Mouse (Mus musculus): ENCODE data around the gene Zbtb18. TPM values are rescaled to one million over a fixed set of nuclear protein-coding genes. Genes with fewer than 3 reads are reported as not detected.
"Not testable (repeated sequence)": the region's sequence is repeated elsewhere in the genome, so short reads cannot be mapped to it uniquely, and the experiment has no call there.

Zbtb18 gene
- polyA plus RNA-seq, 1 experiment from 2014 or later: 14.2 TPM

DNA sequence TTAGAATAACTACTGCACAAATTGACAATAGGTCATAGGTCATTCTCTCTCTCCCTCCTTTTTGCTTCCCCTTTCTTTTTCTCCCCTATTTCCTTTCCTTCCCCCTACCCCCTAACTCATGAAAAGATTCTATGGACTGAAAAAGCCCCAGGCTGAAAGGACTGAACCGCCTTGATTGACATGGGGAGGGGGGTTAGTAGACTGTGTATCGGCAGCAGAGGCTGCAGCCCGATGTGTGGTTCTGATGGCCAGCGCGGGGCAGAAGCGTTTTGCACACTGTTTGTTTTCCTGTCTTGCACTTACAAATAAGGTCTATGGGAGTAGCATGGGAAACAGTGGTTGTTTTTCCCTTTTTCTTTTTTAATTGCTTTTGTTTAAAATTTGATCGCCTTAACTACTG, 7.7 kb downstream of the Zbtb18 start:
- peak overlapping the region; percentile 18 for H3K4me3 ChIP-seq
- peaks cover 11% of the 10 kb centered on the region for H3K36me3 ChIP-seq
- not testable (repeated sequence) for H3K27me3 ChIP-seq; H3K27ac ChIP-seq; H3K9me3 ChIP-seq; ATAC-seq (ENCODE audit: low FRiP score); H3K9ac ChIP-seq
- WGBS: 15% methylated on average over 7 of the region's 7 CpGs
- H3K4me2 ChIP-seq: peak overlapping the region; percentile 35
- H3K4me1 ChIP-seq (replicated peaks): peaks cover 48% of the 10 kb centered on the region

DNA sequence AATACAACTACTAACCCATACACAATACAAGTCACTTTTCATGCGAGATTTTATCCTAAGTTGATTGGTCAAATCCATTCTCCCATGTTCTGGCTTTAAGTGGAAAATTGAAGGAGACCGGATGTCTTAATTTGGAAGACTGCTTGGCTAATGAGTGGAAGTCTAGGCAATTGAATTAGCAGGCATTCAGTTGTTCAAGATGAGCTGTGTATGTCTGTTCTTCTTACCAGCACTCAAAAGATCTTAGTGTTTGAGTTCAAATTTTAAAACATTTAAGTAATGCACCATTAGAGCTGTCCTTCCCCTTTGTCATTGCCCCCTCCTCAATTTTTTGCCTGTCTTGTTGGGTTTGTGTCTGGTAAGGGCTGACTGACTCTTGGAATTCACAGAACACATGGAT, 8.9 kb downstream of the Zbtb18 start:
- Histone ChIP-seq H3K27me3 (no peaks in the 10 kb centered on the region), H3K9me3 (no peaks in the 10 kb centered on the region), H3K9ac (no peak overlapping the region), H3K4me1 (replicated peaks) (peaks cover 41% of the 10 kb centered on the region), H3K4me3 (no peak overlapping the region), H3K27ac (no peak overlapping the region), H3K36me3 (peaks cover 11% of the 10 kb centered on the region), H3K4me2 (no peak overlapping the region)
- 65% methylated on average over 2 of the region's 2 CpGs for WGBS
- no peak for ATAC-seq (ENCODE audit: low FRiP score)

DNA sequence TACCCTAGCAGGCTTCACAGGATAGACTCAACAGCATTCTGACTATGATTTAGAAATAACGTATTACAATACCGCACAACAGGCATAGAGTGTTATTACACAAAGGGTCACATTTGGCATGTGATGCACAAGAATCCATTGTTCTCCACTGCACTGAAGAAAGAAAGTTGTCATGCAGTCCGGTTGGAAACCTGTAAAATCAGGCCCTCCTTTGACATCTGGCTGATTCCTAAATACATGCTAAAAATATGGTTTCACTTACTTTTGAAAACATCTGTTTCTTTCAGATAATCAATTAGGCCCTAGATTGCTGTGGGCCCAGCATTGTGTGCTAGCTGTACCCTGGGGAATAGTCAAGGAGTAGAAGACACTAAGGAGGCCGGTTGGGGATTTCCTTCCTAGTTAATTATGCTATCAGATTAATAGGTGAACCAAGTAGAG, 9.9 kb downstream of the Zbtb18 start:
- H3K9me3 ChIP-seq: no peaks in the 10 kb centered on the region
- 0 out of 2 replicates have a peak, but pooled peaks have one; percentile 25 for ATAC-seq (ENCODE audit: low FRiP score)
- H3K9ac ChIP-seq: no peak overlapping the region
- H3K4me1 ChIP-seq (replicated peaks): peaks cover 38% of the 10 kb centered on the region
- H3K4me2 ChIP-seq: no peak overlapping the region
- WGBS: 28% methylated on average over 4 of the region's 4 CpGs
- no peaks in the 10 kb centered on the region for H3K27me3 ChIP-seq
- no peak overlapping the region for H3K27ac ChIP-seq
- H3K4me3 ChIP-seq: no peak overlapping the region
- H3K36me3 ChIP-seq: peaks cover 11% of the 10 kb centered on the region

DNA sequence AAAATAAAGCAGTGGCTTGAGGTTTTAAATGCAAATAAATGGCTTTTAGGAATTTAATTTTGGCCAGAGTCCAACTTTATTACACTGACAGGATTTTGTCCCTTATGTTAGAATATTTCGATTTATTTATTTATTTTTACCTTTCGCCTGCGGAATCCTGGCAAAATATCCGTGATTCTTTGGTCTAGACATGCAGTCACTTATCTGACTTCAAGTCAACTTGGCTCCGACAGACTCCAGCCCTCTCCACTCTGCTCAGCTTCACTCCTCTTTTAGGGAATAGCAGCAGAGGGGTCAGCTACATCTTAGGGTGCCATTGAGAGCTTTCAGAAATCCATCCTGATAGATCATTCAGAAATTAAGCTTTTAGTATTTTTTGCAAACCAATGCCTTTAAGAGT, 10.8 kb downstream of the Zbtb18 start:
- Histone ChIP-seq H3K9ac (no peak overlapping the region), H3K4me1 (replicated peaks) (peaks cover 28% of the 10 kb centered on the region), H3K36me3 (peaks cover 5% of the 10 kb centered on the region), H3K27ac (no peak overlapping the region), H3K9me3 (no peaks in the 10 kb centered on the region), H3K27me3 (no peaks in the 10 kb centered on the region), H3K4me2 (no peak overlapping the region), H3K4me3 (no peak overlapping the region)
- ATAC-seq (ENCODE audit: low FRiP score): no peak
- WGBS: 74% methylated on average over 5 of the region's 5 CpGs

DNA sequence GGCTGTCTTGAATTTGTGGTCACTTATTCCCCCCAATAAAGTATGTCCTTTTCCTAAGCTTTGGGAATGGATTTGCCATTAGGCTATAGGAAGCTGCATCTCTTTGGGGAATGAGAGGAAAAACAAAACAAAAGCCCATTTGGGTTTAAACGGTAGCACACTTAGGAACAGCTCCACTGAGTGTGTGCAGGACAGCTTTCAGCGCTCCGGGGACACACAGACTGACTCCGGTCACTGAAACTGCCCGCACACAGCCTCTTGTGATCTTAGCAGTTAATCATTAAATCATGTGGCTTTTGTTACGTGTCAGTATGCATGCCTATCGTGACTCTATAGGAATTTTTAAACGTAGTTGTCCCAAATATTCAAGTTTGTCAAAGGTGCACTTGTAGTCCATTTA, 11.7 kb downstream of the Zbtb18 start:
- H3K9me3 ChIP-seq: no peaks in the 10 kb centered on the region
- H3K4me3 ChIP-seq: no peak overlapping the region
- peaks cover 27% of the 10 kb centered on the region for H3K4me1 ChIP-seq (replicated peaks)
- ATAC-seq (ENCODE audit: low FRiP score): no peak
- no peaks in the 10 kb centered on the region for H3K27me3 ChIP-seq
- H3K9ac ChIP-seq: no peak overlapping the region
- WGBS: 25% methylated on average over 8 of the region's 8 CpGs
- H3K4me2 ChIP-seq: no peak overlapping the region
- H3K36me3 ChIP-seq: no peaks in the 10 kb centered on the region
- H3K27ac ChIP-seq: no peak overlapping the region

DNA sequence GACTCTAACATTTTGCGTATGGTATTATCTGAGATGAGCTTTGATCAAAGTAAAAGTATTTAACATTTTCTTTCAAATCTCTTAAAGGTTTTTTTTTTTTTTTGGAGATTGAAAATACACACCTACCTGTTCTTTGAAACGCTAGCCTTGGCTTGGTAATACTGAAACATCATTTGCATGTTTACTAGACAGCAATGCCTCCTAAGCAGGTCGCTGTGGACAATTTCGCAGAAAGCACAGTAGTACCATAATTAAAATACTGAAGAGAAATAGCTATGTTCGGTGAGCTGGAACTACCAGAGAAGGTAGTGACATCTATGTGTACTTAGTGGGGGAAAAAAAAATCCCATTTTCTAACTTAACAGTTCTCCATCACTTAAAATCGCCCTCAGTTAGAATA, 12.3 kb downstream of the Zbtb18 start:
- H3K4me3 ChIP-seq: no peak overlapping the region
- H3K36me3 ChIP-seq: no peaks in the 10 kb centered on the region
- H3K27ac ChIP-seq: no peak overlapping the region
- peaks cover 26% of the 10 kb centered on the region for H3K4me1 ChIP-seq (replicated peaks)
- WGBS: 90% methylated on average over 6 of the region's 6 CpGs
- H3K9ac ChIP-seq: no peak overlapping the region
- no peak overlapping the region for H3K4me2 ChIP-seq
- H3K9me3 ChIP-seq: no peaks in the 10 kb centered on the region
- H3K27me3 ChIP-seq: no peaks in the 10 kb centered on the region
- ATAC-seq (ENCODE audit: low FRiP score): no peak

DNA sequence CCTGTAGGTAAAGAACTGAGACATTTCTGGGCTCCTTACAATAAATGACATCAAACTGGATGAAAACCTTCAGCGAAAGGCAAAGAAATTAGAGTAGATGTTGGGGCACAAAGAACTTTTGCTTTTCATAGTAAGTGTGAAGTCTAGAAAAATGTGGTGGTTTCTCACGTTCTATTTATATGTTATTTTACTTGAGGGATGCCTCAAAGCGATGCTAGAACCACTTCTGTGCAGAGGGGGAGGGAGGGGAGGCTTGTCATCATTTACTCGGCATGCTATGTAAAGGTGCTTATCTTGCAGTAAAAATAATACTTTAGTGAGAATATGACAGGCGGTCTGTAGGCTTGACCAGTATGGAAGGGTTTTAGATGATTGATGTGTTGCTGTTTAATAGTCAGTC, 13.3 kb downstream of the Zbtb18 start:
- H3K9me3 ChIP-seq: no peaks in the 10 kb centered on the region

DNA sequence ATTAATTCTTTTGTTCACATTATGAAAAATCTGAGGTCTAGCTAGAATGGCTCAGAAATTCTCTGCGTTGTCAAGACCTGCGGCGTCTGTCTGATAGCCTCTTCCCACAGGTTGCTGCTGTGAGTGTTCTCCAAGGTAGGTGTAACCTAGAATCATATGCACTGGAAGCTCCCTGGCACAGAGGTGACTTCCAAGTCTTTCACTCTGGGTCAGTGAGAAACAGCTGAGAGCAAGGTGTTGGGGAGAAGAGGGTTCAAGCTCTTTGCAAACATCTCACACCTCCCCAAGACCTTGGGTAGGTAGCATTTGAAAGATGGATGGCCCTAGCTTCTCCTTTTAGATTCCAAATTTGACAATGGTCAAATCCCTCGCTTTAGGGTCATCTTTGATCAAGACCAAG, 14.1 kb downstream of the Zbtb18 start:
- Histone ChIP-seq H3K4me3 (no peak overlapping the region), H3K27me3 (no peaks in the 10 kb centered on the region), H3K4me1 (replicated peaks) (peaks cover 20% of the 10 kb centered on the region), H3K36me3 (no peaks in the 10 kb centered on the region), H3K27ac (no peak overlapping the region), H3K9me3 (no peaks in the 10 kb centered on the region), H3K4me2 (no peak overlapping the region), H3K9ac (no peak overlapping the region)
- 92% methylated on average over 4 of the region's 4 CpGs for WGBS
- no peak for ATAC-seq (ENCODE audit: low FRiP score)

More for the DNA sequence above, 13.3 kb downstream of the Zbtb18 start:
- H3K4me1 ChIP-seq (replicated peaks): peaks cover 22% of the 10 kb centered on the region
- ATAC-seq (ENCODE audit: low FRiP score): no peak
- H3K4me3 ChIP-seq: no peak overlapping the region
- H3K9ac ChIP-seq: no peak overlapping the region
- no peak overlapping the region for H3K27ac ChIP-seq
- no peaks in the 10 kb centered on the region for H3K27me3 ChIP-seq
- H3K4me2 ChIP-seq: no peak overlapping the region
- WGBS: 87% methylated on average over 5 of the region's 5 CpGs
- H3K36me3 ChIP-seq: no peaks in the 10 kb centered on the region

DNA sequence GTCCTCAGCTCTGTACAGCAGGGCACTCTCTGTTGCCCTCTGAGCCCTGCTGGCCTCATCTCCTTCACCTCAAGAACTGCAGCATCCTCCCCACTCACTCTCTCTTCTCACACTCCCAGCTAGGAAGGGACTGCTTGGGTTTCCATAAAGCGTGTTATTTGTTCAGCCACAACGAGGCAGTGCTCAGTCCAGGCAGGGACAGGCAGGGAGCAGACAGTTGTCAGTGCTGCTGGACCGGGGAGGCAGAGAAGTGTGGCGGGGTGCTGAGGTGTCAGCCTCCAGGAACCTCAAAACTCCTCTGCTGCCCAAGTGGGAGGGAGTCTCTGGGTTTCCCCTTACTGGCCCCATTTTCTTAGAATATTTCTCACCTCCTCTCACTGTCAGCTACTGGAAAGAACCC, 14.6 kb downstream of the Zbtb18 start:
- H3K4me1 ChIP-seq (replicated peaks): peaks cover 18% of the 10 kb centered on the region
- H3K36me3 ChIP-seq: no peaks in the 10 kb centered on the region
- H3K4me3 ChIP-seq: no peak overlapping the region
- ATAC-seq (ENCODE audit: low FRiP score): no peak
- H3K4me2 ChIP-seq: no peak overlapping the region
- H3K9ac ChIP-seq: no peak overlapping the region
- no peaks in the 10 kb centered on the region for H3K27me3 ChIP-seq
- no peaks in the 10 kb centered on the region for H3K9me3 ChIP-seq
- no peak overlapping the region for H3K27ac ChIP-seq
- 41% methylated on average over 4 of the region's 4 CpGs for WGBS

DNA sequence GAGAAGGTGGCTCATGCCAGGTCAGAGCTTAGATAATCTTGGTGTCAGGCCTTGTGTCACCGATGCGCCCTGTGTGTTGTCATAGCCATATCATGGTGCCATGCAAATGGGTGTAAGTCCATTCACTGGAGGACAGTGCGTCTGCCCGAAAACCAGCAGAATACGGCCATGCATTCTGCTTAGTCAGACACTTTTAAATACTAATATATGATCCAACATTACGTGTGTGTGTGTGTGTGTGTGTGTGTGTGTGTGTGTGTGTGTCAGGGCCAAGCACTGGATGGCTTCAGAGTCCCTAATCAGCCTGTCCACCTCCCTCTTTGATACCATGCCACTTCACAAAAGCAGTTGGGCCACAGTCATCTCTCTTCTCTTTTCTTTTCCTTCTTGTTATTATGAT, 15.8 kb downstream of the Zbtb18 start:
- no peak overlapping the region for H3K4me3 ChIP-seq
- no peaks in the 10 kb centered on the region for H3K9me3 ChIP-seq
- H3K4me2 ChIP-seq: no peak overlapping the region
- no peaks in the 10 kb centered on the region for H3K36me3 ChIP-seq
- WGBS: 85% methylated on average over 6 of the region's 6 CpGs
- no peaks in the 10 kb centered on the region for H3K27me3 ChIP-seq
- H3K4me1 ChIP-seq (replicated peaks): peaks cover 14% of the 10 kb centered on the region
- H3K9ac ChIP-seq: no peak overlapping the region
- ATAC-seq (ENCODE audit: low FRiP score): no peak
- H3K27ac ChIP-seq: no peak overlapping the region

DNA sequence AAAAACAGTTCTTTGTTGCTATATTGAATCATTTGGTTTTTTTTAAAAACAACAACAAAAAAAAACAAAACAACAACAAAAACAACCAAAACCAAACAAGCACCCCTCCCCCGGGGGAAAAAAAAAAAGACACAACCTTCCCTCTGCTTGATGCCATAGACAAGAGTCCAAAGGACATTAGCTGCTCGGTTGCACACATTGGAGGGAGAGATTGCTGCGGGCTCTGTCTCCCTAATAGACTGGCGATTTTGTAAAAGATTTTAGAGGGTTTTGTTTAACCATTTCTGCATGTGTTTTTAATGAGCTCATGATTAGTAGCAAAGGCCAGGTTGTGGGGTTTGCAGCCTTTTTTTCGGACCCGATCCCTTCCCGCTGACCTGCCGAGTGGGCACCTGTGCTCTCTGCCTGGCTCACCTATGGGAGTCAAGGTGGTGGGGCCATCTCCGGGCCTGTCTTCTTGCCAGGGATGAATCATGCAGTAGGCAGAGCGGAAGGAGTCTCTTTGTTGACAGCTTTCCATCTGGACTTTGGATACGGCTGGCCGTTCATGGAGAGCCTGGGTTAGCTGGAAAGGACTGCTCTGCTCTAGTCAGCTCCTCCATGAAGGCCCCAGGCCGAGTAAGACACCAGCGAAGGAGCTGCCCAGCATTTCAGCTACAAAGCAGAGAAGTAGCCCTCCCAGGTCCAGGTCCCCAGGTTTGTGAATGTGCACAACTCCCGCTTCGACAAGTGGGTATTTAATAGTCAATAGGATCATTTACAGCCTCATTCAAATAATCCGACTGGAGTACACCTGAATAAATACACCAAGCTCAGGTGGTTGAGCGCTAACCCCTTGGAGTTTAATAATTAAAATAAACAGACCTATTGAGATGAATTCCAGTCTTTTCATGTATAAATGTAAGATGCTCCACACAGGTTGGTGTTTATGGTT, 16.6 kb downstream of the Zbtb18 start:
- H3K9ac ChIP-seq: no peak overlapping the region
- H3K27ac ChIP-seq: no peak overlapping the region
- ATAC-seq (ENCODE audit: low FRiP score): no peak
- H3K9me3 ChIP-seq: no peaks in the 10 kb centered on the region
- H3K4me3 ChIP-seq: no peak overlapping the region
- no peaks in the 10 kb centered on the region for H3K27me3 ChIP-seq
- H3K4me1 ChIP-seq (replicated peaks): peaks cover 14% of the 10 kb centered on the region
- WGBS: 54% methylated on average over 18 of the region's 18 CpGs
- H3K4me2 ChIP-seq: peak overlapping the region; percentile 21; the same call in 1 of the 2 replicates
- no peaks in the 10 kb centered on the region for H3K36me3 ChIP-seq

DNA sequence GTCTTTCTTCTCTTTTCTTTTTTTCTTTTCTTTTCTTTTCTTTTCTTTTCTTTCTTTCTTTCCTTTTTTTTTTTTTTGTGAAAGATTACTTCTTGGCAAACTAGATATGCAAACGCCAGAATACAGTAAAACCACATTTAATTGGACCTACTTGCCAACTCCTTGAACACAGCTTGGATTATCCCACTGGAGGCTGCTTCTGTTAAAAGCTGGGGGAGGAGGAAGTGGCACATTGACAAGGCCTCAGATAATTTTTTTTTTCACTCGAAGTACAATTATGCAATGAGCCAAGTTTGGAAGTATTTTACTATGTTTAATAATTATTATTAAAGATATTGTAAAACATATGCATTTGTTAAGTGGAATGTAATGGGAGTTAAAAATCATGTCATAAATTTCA, 17.4 kb downstream of the Zbtb18 start:
- WGBS: 66% methylated on average over 2 of the region's 2 CpGs
- no peak overlapping the region for H3K4me2 ChIP-seq
- no peak for ATAC-seq (ENCODE audit: low FRiP score)

DNA sequence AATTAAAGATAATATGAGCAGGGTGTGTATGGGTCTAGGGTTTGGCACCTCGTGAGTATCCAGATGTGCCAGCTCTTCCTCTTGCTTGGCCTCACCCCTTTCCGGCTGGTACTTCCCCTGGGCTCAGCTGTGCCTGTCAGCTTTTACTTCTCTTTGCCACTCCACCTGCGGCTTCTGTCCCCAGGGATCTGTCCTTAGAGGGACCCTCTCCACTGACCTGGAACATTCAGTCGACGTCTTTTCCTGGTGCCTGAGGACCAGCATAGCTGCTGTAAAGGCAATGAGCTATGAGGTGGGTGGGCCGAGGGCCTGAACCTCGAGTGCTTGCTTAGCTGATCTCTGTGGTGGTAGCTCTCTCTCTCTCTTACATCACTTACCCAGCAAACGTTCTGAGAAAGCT, 25.0 kb downstream of the Zbtb18 start:
- H3K9me3 ChIP-seq: no peaks in the 10 kb centered on the region
- H3K36me3 ChIP-seq: no peaks in the 10 kb centered on the region
- H3K4me3 ChIP-seq: no peak overlapping the region
- WGBS: 65% methylated on average over 8 of the region's 8 CpGs
- H3K4me1 ChIP-seq (replicated peaks): no peaks in the 10 kb centered on the region
- no peak overlapping the region for H3K9ac ChIP-seq
- no peak overlapping the region for H3K27ac ChIP-seq
- no peak overlapping the region for H3K4me2 ChIP-seq
- no peak for ATAC-seq (ENCODE audit: low FRiP score)
- no peaks in the 10 kb centered on the region for H3K27me3 ChIP-seq

More for the DNA sequence above, 17.4 kb downstream of the Zbtb18 start:
- Histone ChIP-seq H3K4me3 (no peak overlapping the region), H3K9me3 (no peaks in the 10 kb centered on the region), H3K9ac (no peak overlapping the region), H3K27me3 (no peaks in the 10 kb centered on the region), H3K4me1 (replicated peaks) (peaks cover 14% of the 10 kb centered on the region), H3K36me3 (no peaks in the 10 kb centered on the region), H3K27ac (no peak overlapping the region)
